Mouse (Mus musculus) heart, postnatal 0 days (tissue): Measurements from ENCODE around the gene Tff1.

ENCODE experiments used
- CTCF ChIP-seq: IDR thresholded peaks from 2 replicates; pipeline ENCODE4 v1.5.1; 2016; ENCODE audit warnings: antibody characterized with exemption, control low read depth, low read depth
- EP300 ChIP-seq: IDR thresholded peaks from 2 replicates; pipeline ENCODE4 v1.6.1; 2016; ENCODE audit warnings: antibody characterized with exemption, low read depth

- TF ChIP-seq EP300 (no peak), CTCF (no peak)
These were observed 11.2 kb upstream of the Tff1 start for GRCm38 (mm10) chr17:31176321-31176720.
